Mouse (Mus musculus) kidney, adult 2 months (tissue): ENCODE data around the gene Muc2.

Source experiments
- CTCF ChIP-seq: fragments of 200-500 bp; conservative IDR thresholded peaks from 2 replicates; pipeline ENCODE4 v1.5.1; 2011; ENCODE audit warnings: low read depth, mild to moderate bottlenecking, control low read depth, low read length, moderate library complexity, mixed read lengths; ENCODE audit not compliant: insufficient read depth, insufficient read length
- POLR2A ChIP-seq: fragments of 200-500 bp; IDR thresholded peaks from one replicate; pipeline ENCODE4 v1.6.1; 2011; ENCODE audit warnings: low read depth, low read length, control low read depth

DNA sequence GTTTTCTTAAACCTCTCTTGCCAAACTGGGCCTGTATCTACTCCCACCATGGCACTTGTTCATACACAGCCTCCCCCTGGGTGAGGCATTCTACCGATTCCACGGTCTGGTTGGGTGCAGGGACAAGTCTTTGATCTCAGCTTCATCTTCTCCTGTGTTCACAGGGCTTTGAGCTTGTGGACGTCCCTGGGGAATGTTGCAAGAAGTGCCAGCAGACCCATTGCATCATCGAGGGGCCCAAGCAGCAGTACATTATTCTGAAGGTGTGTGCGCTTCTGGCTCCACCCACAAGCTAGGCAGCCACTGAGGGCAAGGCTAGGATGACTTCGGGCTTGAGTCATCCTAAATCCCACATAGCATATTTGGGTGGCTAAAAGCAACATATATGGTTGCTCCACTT, 62.4 kb downstream of the Muc2 start:
- TF ChIP-seq POLR2A, result no peak
- TF ChIP-seq CTCF, result no peak
